Mouse (Mus musculus) heart, embryonic 15.5 days (tissue): ENCODE results near the gene Pds5b. TPM values are rescaled to one million over a fixed set of nuclear protein-coding genes. Genes with fewer than 3 reads are reported as not detected.
"Not testable (repeated sequence)": the region's sequence is repeated elsewhere in the genome, so short reads cannot be mapped to it uniquely, and the experiment has no call there.

Source experiments
- ATAC-seq: fragments of 200-750 bp; cut with Nextera tagmentation; replicated peaks from 2 replicates; pipeline ENCODE4 v1.8.0; 2017; ENCODE audit warnings: low read depth, moderate TSS enrichment; ENCODE audit not compliant: insufficient number of reproducible peaks, insufficient read depth, low FRiP score
- H3K27ac ChIP-seq: fragments of 300-500 bp; sonication (generic); 2 replicates; pipeline ENCODE4 v1.5.1; 2015; ENCODE audit warnings: mild to moderate bottlenecking, inconsistent platforms
- H3K27me3 ChIP-seq: fragments of 300-500 bp; sonication (generic); 2 replicates; pipeline ENCODE4 v1.6.1; 2015; ENCODE audit warnings: inconsistent platforms
- H3K36me3 ChIP-seq: fragments of 300-500 bp; sonication (generic); 2 replicates; pipeline ENCODE4 v1.6.1; 2015; ENCODE audit warnings: mild to moderate bottlenecking, inconsistent platforms
- H3K4me1 ChIP-seq: fragments of 300-500 bp; sonication (generic); replicated peaks from 2 replicates; pipeline ENCODE4 v1.6.1; 2015; ENCODE audit warnings: inconsistent platforms
- H3K4me2 ChIP-seq: fragments of 300-500 bp; sonication (generic); 2 replicates; pipeline ENCODE4 v1.6.1; 2015; ENCODE audit warnings: inconsistent platforms, mild to moderate bottlenecking, moderate library complexity
- H3K4me3 ChIP-seq: fragments of 300-500 bp; sonication (generic); 2 replicates; pipeline ENCODE4 v1.5.1; 2015; ENCODE audit warnings: mild to moderate bottlenecking, inconsistent platforms
- H3K9ac ChIP-seq: fragments of 300-500 bp; sonication (generic); 2 replicates; pipeline ENCODE4 v1.6.1; 2015; ENCODE audit warnings: mild to moderate bottlenecking, inconsistent platforms
- H3K9me3 ChIP-seq: fragments of 300-500 bp; sonication (generic); replicated peaks from 2 replicates; pipeline ENCODE4 v1.6.1; 2016; ENCODE audit warnings: inconsistent platforms
- WGBS: fragments of 180-500 bp; shearing (Covaris S2); methylation state at CpG from one replicate; pipeline ENCODE4 v1.1.7; 2015; ENCODE audit warnings: mixed read lengths; 5-methylcytosine and 5-hydroxymethylcytosine counted together
- polyA plus RNA-seq: library from polyadenylated mRNA; unstranded; fragments of >200 nt; fragmentation: Nextera tagmentation; extraction: Ambion mirVana; gene quantifications from 2 replicates; pipeline ENCODE4 v1.2.1, GENCODE M21; 2015

Pds5b gene
- polyA plus RNA-seq, 1 experiment from 2014 or later = 16.0 TPM

DNA sequence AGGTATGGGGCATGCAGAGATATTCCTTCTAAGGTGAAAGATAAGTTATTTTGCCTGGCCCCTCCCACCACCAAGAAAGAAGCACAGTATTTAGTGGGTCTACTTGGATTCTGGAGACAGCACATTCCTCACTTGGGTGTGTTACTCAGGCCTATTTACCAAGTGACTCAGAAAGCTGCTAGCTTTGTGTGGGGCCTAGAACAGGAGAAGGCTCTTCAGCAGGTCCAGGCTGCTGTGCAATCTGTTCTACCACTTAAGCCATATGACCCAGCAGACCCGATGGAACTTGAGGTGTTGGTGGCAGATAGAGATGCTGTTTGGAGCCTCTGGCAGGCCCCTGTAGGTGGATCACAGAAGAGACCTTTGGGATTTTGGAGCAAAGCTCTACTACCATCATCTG, 33.1 kb downstream of the Pds5b start:
- H3K27me3 ChIP-seq, H3K36me3 ChIP-seq, H3K4me2 ChIP-seq, H3K9ac ChIP-seq, ATAC-seq, H3K4me3 ChIP-seq, H3K27ac ChIP-seq, H3K9me3 ChIP-seq: not testable (repeated sequence)
- 85% methylated on average over 1 of the region's 1 CpGs for WGBS
- H3K4me1 ChIP-seq = peaks cover 19% of the 10 kb centered on the region

- ATAC-seq = not testable (repeated sequence)
- WGBS = 85% methylated on average over 3 of the region's 3 CpGs
Observed at GRCm38 (mm10) chr5:150707181-150707580, 33.6 kb downstream of the Pds5b start.

GRCm38 (mm10) chr5:150711503-150711902, 38.0 kb downstream of the Pds5b start:
- no peak overlapping the region for H3K27ac ChIP-seq
- H3K4me2 ChIP-seq = no peak overlapping the region
- no peak overlapping the region for H3K4me3 ChIP-seq
- peak; percentile 72 for ATAC-seq
- no peaks in the 10 kb centered on the region for H3K9me3 ChIP-seq
- no peaks in the 10 kb centered on the region for H3K36me3 ChIP-seq
- no peaks in the 10 kb centered on the region for H3K27me3 ChIP-seq
- no peak overlapping the region; the same call in 1 of the 2 replicates for H3K9ac ChIP-seq
- peaks cover 28% of the 10 kb centered on the region for H3K4me1 ChIP-seq
- WGBS = 52% methylated on average over 4 of the region's 4 CpGs

More at GRCm38 (mm10) chr5:150707181-150707580, 33.6 kb downstream of the Pds5b start:
- not testable (repeated sequence) for H3K36me3 ChIP-seq, H3K4me2 ChIP-seq, H3K27me3 ChIP-seq, H3K9me3 ChIP-seq, H3K9ac ChIP-seq, H3K27ac ChIP-seq, H3K4me3 ChIP-seq
- H3K4me1 ChIP-seq = peaks cover 19% of the 10 kb centered on the region

- no peak for ATAC-seq
- Histone ChIP-seq H3K27me3 (no peaks in the 10 kb centered on the region), H3K9ac (no peak overlapping the region), H3K4me2 (no peak overlapping the region), H3K36me3 (no peaks in the 10 kb centered on the region), H3K9me3 (no peaks in the 10 kb centered on the region), H3K4me1 (peaks cover 30% of the 10 kb centered on the region), H3K4me3 (no peak overlapping the region), H3K27ac (peak overlapping the region; percentile 26; the same call in 1 of the 2 replicates)
Observed at GRCm38 (mm10) chr5:150713431-150713830, 39.9 kb downstream of the Pds5b start.

- H3K4me3 ChIP-seq = no peak overlapping the region
- H3K27me3 ChIP-seq = no peaks in the 10 kb centered on the region
- H3K9ac ChIP-seq = no peak overlapping the region
- WGBS = 24% methylated on average over 4 of the region's 4 CpGs
- no peak overlapping the region for H3K27ac ChIP-seq
- H3K36me3 ChIP-seq = peaks cover 7% of the 10 kb centered on the region; the same call in 1 of the 2 replicates
- H3K4me2 ChIP-seq = no peak overlapping the region
- ATAC-seq = no peak; the same call in 1 of the 2 replicates
- peaks cover 14% of the 10 kb centered on the region for H3K4me1 ChIP-seq
- H3K9me3 ChIP-seq = no peaks in the 10 kb centered on the region
Observed at GRCm38 (mm10) chr5:150717775-150718174, 44.2 kb downstream of the Pds5b start.

DNA sequence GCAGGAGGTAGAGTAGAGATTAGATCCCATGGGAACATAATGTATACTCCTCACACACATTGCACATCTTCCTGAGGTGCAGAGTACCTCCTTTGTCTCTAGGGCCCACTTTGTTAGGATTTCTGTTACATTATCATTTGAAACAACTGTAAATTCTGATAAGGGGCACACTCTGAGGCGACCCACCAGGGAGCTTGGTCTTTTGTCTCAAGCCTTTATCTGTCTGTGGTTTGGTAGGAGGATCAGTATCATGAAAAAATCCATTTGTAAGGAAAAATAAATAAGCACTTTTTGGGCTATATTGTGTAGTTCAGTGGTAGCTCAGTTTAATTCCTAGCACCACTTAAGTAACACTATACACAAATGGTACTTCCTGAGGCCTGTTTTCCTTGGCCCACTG, 51.1 kb downstream of the Pds5b start:
- WGBS = 61% methylated on average over 1 of the region's 1 CpGs
- H3K4me2 ChIP-seq = no peak overlapping the region
- no peaks in the 10 kb centered on the region for H3K4me1 ChIP-seq
- no peak for ATAC-seq
- no peak overlapping the region for H3K4me3 ChIP-seq
- H3K27me3 ChIP-seq = no peaks in the 10 kb centered on the region
- no peak overlapping the region for H3K27ac ChIP-seq
- no peaks in the 10 kb centered on the region for H3K9me3 ChIP-seq
- H3K36me3 ChIP-seq = peaks cover 15% of the 10 kb centered on the region; the same call in 1 of the 2 replicates
- H3K9ac ChIP-seq = no peak overlapping the region

- not testable (repeated sequence) for H3K4me1 ChIP-seq, H3K27me3 ChIP-seq, ATAC-seq, H3K9me3 ChIP-seq, H3K4me3 ChIP-seq, H3K27ac ChIP-seq, H3K9ac ChIP-seq, H3K4me2 ChIP-seq
- WGBS = 96% methylated on average over 3 of the region's 3 CpGs
- H3K36me3 ChIP-seq = peaks cover 15% of the 10 kb centered on the region
Observed at GRCm38 (mm10) chr5:150737028-150737427, 63.5 kb downstream of the Pds5b start.

GRCm38 (mm10) chr5:150739311-150739710, 65.8 kb downstream of the Pds5b start:
- 82% methylated on average over 7 of the region's 7 CpGs for WGBS
- no peaks in the 10 kb centered on the region for H3K27me3 ChIP-seq
- H3K9me3 ChIP-seq = no peaks in the 10 kb centered on the region
- no peak for ATAC-seq
- no peak overlapping the region for H3K4me3 ChIP-seq
- no peak overlapping the region for H3K27ac ChIP-seq
- H3K4me2 ChIP-seq = no peak overlapping the region
- H3K36me3 ChIP-seq = peaks cover 15% of the 10 kb centered on the region
- no peaks in the 10 kb centered on the region for H3K4me1 ChIP-seq
- no peak overlapping the region for H3K9ac ChIP-seq

- H3K27me3 ChIP-seq = no peaks in the 10 kb centered on the region
- no peak overlapping the region for H3K4me2 ChIP-seq
- H3K4me1 ChIP-seq = no peaks in the 10 kb centered on the region
- ATAC-seq = no peak
- no peak overlapping the region for H3K27ac ChIP-seq
- WGBS = 45% methylated on average over 1 of the region's 2 CpGs
- no peak overlapping the region for H3K9ac ChIP-seq
- peaks cover 8% of the 10 kb centered on the region for H3K36me3 ChIP-seq
- H3K4me3 ChIP-seq = no peak overlapping the region
- H3K9me3 ChIP-seq = no peaks in the 10 kb centered on the region
Observed at GRCm38 (mm10) chr5:150740597-150740996, 67.1 kb downstream of the Pds5b start.

DNA sequence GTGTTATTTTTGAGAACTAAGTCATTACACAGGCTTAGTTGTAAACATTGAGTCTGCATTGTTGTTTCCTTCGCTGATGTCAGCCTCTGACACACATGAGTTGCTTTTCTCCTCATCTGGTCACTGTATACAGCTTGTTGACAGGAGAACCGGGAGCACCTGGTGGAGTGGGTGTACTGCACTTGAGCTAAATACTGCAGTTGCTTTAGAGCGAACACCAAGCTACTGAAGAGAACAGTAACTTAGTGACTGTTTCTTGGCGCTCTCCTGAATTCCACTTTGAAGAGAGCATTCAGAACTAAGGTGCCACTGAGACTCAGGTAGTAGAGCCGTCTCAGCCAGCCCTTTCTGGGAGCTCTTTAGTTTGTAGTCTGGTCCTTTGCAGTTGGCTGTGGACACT, 83.1 kb downstream of the Pds5b start:
- Histone ChIP-seq H3K27me3 (no peaks in the 10 kb centered on the region), H3K4me2 (no peak overlapping the region), H3K4me1 (no peaks in the 10 kb centered on the region), H3K9ac (no peak overlapping the region), H3K9me3 (no peaks in the 10 kb centered on the region), H3K27ac (no peak overlapping the region), H3K36me3 (peaks cover 23% of the 10 kb centered on the region), H3K4me3 (no peak overlapping the region)
- WGBS = 68% methylated on average over 5 of the region's 5 CpGs
- no peak for ATAC-seq

- Histone ChIP-seq H3K4me3 (no peak overlapping the region), H3K27ac (no peak overlapping the region), H3K9me3 (no peaks in the 10 kb centered on the region), H3K9ac (no peak overlapping the region), H3K4me1 (no peaks in the 10 kb centered on the region; the same call in 1 of the 2 replicates), H3K4me2 (no peak overlapping the region), H3K27me3 (no peaks in the 10 kb centered on the region), H3K36me3 (peaks cover 7% of the 10 kb centered on the region)
- WGBS = 51% methylated on average over 5 of the region's 5 CpGs
- no peak for ATAC-seq
Observed at GRCm38 (mm10) chr5:150772403-150772802, 98.9 kb downstream of the Pds5b start.

DNA sequence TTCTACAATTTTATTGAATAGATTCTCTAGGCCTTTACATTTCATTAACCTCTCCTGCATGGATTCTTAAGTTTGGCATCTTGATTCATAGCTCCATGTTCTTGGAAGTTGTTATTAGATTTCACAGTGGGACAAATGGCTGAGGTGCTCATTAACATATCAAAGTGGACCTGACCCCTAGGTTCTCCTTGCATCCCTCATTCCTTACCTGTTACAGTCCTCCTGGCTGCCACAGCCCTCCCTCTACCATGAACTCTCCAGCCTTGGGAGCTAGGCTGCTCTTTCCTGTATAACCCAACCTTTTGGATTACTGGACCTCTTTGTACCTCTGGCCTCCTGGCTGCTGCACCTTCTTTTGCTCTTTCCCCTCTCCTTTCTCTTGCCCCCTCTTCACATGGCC, 99.5 kb downstream of the Pds5b start:
- Histone ChIP-seq H3K27ac (no peak overlapping the region), H3K4me1 (no peaks in the 10 kb centered on the region; the same call in 1 of the 2 replicates), H3K9me3 (no peaks in the 10 kb centered on the region), H3K4me3 (no peak overlapping the region), H3K36me3 (peaks cover 12% of the 10 kb centered on the region; the same call in 1 of the 2 replicates), H3K27me3 (no peaks in the 10 kb centered on the region), H3K9ac (no peak overlapping the region), H3K4me2 (no peak overlapping the region)
- ATAC-seq = no peak
